Mouse (Mus musculus) heart, adult 2 months (tissue): ENCODE results near the gene Slain1. TPM values are rescaled to one million over a fixed set of nuclear protein-coding genes. Genes with fewer than 3 reads are reported as not detected.

Experiments
- DNase-seq, 2 experiments: peaks; one replicate each; pipeline ENCODE4 v3.0.0; 2021
- H3K27ac ChIP-seq: fragments of 200-600 bp; 2 replicates; pipeline ENCODE4 v1.8.1; 2022
- H3K27me3 ChIP-seq: fragments of 200-500 bp; 2 replicates; pipeline ENCODE4 v1.6.1; 2012; ENCODE audit warnings: mild to moderate bottlenecking, low read length, inconsistent platforms, mixed read lengths; ENCODE audit not compliant: control insufficient read depth, insufficient read depth
- H3K36me3 ChIP-seq: fragments of 200-500 bp; 2 replicates; pipeline ENCODE4 v1.6.1; 2012; ENCODE audit warnings: low read length, inconsistent platforms; ENCODE audit not compliant: control insufficient read depth, insufficient read depth
- H3K4me1 ChIP-seq: fragments of 200-500 bp; 2 replicates; pipeline ENCODE4 v1.6.1; 2011; ENCODE audit warnings: low read length; ENCODE audit not compliant: control insufficient read depth, insufficient read depth
- H3K4me3 ChIP-seq: fragments of 200-600 bp; 2 replicates; pipeline ENCODE4 v1.8.1; 2022
- H3K79me2 ChIP-seq: fragments of 200-500 bp; replicated peaks from 2 replicates; pipeline ENCODE4 v1.6.1; 2012; ENCODE audit warnings: mild to moderate bottlenecking, inconsistent platforms, low read length, moderate library complexity, mixed read lengths; ENCODE audit not compliant: control insufficient read depth, insufficient read depth
- H3K9ac ChIP-seq: fragments of 200-500 bp; 2 replicates; pipeline ENCODE4 v1.6.1; 2012; ENCODE audit warnings: low read depth, mild to moderate bottlenecking, control low read depth, inconsistent platforms, low read length, mixed read lengths
- CTCF ChIP-seq: fragments of 200-600 bp; IDR thresholded peaks from 2 replicates; pipeline ENCODE4 v1.8.1; 2022; ENCODE audit warnings: antibody characterized with exemption, mild to moderate bottlenecking, moderate library complexity
- EP300 ChIP-seq: fragments of 200-500 bp; IDR thresholded peaks from 2 replicates; pipeline ENCODE4 v1.6.1; 2011; ENCODE audit warnings: low read depth, low read length, control low read depth; ENCODE audit not compliant: insufficient read depth
- POLR2A ChIP-seq: fragments of 200-500 bp; IDR thresholded peaks from 2 replicates; pipeline ENCODE4 v1.6.1; 2011; ENCODE audit warnings: mild to moderate bottlenecking, low read depth, low read length, control low read depth; ENCODE audit not compliant: insufficient read depth
- WGBS: fragments of 180-500 bp; shearing (Covaris S2); methylation state at CpG from one replicate; pipeline ENCODE4 v1.1.7; 2018; 5-methylcytosine and 5-hydroxymethylcytosine counted together
- intact Hi-C: fragments of 180-260 bp; cut with DNase I; formaldehyde crosslinking; loops from one replicate; pipeline ENCODE4 v1.15.1; 2025
- polyA plus RNA-seq: library from polyadenylated mRNA; depleted of rRNA; stranded (reverse); fragments of >200 nt; gene quantifications from 2 replicates; pipeline ENCODE4 v1.2.3, GENCODE M21; 2012
- total RNA-seq, 2 experiments: library from RNA; stranded (reverse); gene quantifications; 2 replicates each; pipeline ENCODE4 v1.2.3; 2021

Slain1 gene
- total and polyA plus RNA-seq, 3 experiments: 0.10 to 0.43 (median 0.41) TPM

DNA sequence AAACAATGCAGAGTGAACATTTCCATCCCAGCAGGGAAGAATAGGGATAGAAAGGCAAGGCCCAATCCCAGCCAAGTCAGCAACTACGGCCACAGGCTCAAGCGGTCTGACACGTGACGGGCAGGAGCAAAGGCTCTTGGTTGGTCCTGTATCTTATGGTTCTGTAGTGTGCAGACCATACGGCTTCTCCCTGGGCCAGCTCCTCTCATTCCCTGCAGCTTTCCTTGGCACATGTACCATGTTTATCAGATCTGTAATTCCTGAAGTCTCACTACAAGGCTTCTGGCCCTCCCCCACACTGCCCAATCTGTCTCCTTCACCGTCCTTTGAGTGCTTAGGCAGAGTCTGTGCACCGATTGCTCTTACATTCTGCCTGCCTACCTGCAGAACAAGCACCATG, 47.1 kb downstream of the Slain1 start:
- Histone ChIP-seq H3K79me2 (no peaks in the 10 kb centered on the region), H3K27me3 (no peaks in the 10 kb centered on the region), H3K27ac (no peak overlapping the region), H3K4me3 (no peak overlapping the region), H3K9ac (no peak overlapping the region), H3K36me3 (no peaks in the 10 kb centered on the region), H3K4me1 (no peaks in the 10 kb centered on the region)
- no peak for DNase-seq
- TF ChIP-seq CTCF (no peak), EP300 (no peak), POLR2A (no peak)
- WGBS: 77% methylated on average over 7 of the region's 7 CpGs
- intact Hi-C loops: no loop called here

GRCm38 (mm10) chr14:103699308-103699707, 49.3 kb downstream of the Slain1 start:
- Histone ChIP-seq H3K9ac (no peak overlapping the region), H3K4me1 (no peaks in the 10 kb centered on the region), H3K4me3 (no peak overlapping the region), H3K27ac (no peak overlapping the region), H3K27me3 (no peaks in the 10 kb centered on the region), H3K79me2 (no peaks in the 10 kb centered on the region), H3K36me3 (no peaks in the 10 kb centered on the region)
- DNase-seq: no peak
- WGBS: 96% methylated on average over 6 of the region's 6 CpGs
- intact Hi-C loops: no loop called here
- no peak for TF ChIP-seq POLR2A
- TF ChIP-seq CTCF: no peak
- no peak for TF ChIP-seq EP300

DNA sequence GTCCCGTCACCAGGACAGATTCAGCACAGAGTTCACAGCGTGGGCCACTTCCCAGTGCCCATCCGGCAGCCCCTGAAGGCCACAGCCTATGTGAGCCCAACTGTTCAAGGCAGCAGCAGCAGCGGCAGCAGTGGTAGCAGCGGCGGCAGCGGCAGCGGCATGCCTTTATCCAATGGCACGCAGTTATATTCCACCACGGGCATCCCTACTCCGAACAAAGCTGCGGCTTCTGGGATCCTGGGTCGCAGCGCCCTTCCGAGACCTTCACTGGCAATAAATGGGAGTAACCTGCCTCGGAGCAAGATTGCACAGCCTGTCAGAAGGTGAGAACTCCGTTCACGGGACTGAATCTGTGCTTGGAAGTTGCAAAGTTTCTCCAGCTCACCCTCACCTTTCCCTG, 52.5 kb downstream of the Slain1 start:
- Histone ChIP-seq H3K79me2 (no peaks in the 10 kb centered on the region), H3K4me3 (no peak overlapping the region), H3K4me1 (no peaks in the 10 kb centered on the region), H3K9ac (no peak overlapping the region), H3K27me3 (no peaks in the 10 kb centered on the region), H3K36me3 (no peaks in the 10 kb centered on the region), H3K27ac (no peak overlapping the region)
- no peak for DNase-seq
- intact Hi-C loops: no loop called here
- no peak for TF ChIP-seq CTCF
- TF ChIP-seq POLR2A: no peak
- no peak for TF ChIP-seq EP300
- 87% methylated on average over 18 of the region's 18 CpGs for WGBS

- Histone ChIP-seq H3K27ac (no peak overlapping the region), H3K9ac (no peak overlapping the region), H3K79me2 (no peaks in the 10 kb centered on the region), H3K27me3 (no peaks in the 10 kb centered on the region), H3K36me3 (no peaks in the 10 kb centered on the region), H3K4me1 (no peaks in the 10 kb centered on the region), H3K4me3 (no peak overlapping the region)
- TF ChIP-seq CTCF (no peak), POLR2A (no peak), EP300 (no peak)
- no peak for DNase-seq
- intact Hi-C loops: no loop called here
- 62% methylated on average over 13 of the region's 13 CpGs for WGBS
Measured at GRCm38 (mm10) chr14:103704771-103705170, 54.7 kb downstream of the Slain1 start.

- H3K36me3 ChIP-seq: no peaks in the 10 kb centered on the region
- H3K27ac ChIP-seq: no peak overlapping the region
- no peak for DNase-seq
- H3K27me3 ChIP-seq: no peaks in the 10 kb centered on the region
- H3K9ac ChIP-seq: no peak overlapping the region
- 71% methylated on average over 6 of the region's 6 CpGs for whole genome bisulfite sequencing
- no peak overlapping the region for H3K4me3 ChIP-seq
- intact Hi-C loops: no loop called here
- TF ChIP-seq CTCF: no peak
- no peak for TF ChIP-seq POLR2A
- TF ChIP-seq EP300: no peak
- no peaks in the 10 kb centered on the region for H3K4me1 ChIP-seq
- no peaks in the 10 kb centered on the region for H3K79me2 ChIP-seq
Measured at GRCm38 (mm10) chr14:103706347-103706746, 56.3 kb downstream of the Slain1 start.

DNA sequence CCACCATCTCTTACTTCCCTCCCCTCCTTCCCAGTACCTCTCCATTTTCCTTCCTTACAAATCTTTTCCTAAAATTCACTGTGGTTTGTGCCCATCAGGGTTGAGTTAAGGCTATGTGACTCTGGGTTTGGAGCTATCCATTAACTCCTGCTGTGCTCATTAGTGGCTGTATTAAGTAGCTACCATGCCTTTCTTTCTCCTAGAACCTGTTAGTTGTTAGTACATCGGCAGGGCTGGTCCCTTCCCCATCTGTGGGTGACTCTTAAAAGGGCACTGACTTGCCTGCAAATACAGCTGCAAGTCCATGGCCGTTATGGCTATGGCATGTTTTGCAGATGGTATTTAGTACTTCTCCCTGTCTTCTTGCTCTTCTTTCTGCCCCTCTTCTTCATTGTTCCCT, 58.6 kb downstream of the Slain1 start:
- Histone ChIP-seq H3K4me1 (no peaks in the 10 kb centered on the region), H3K27ac (no peak overlapping the region), H3K36me3 (no peaks in the 10 kb centered on the region), H3K79me2 (no peaks in the 10 kb centered on the region), H3K4me3 (no peak overlapping the region), H3K9ac (no peak overlapping the region), H3K27me3 (no peaks in the 10 kb centered on the region)
- intact Hi-C loops: no loop called here
- TF ChIP-seq EP300 (no peak), POLR2A (no peak), CTCF (no peak)
- DNase-seq: no peak
- WGBS: 65% methylated on average over 2 of the region's 2 CpGs
